Mouse (Mus musculus) kidney, adult 18-20 months (tissue): ENCODE data around the gene 9530053A07Rik.

Experiments
- DNase-seq: peaks from one replicate; pipeline ENCODE4 v3.0.0; 2021

9530053A07Rik gene

DNA sequence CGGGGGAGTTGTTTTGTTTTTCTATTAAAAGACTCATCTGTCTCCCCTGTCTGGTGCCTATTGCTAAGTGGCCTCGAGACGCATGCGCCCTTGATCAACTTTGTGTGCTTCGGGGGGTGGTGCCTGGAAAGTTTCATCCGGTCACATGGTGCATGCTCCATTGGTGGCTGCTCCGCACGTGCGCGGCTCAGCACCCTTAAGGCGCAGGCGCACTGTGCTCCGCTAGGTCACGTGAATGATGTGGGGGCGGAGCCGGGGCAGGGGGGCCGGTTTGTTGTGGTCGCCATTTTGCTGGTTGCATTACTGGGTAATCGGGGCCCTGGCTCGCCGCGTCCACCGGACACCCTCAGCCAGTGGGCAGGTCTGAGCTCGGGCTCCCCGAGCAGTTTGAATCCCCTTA, 50.0 kb downstream of the 9530053A07Rik start, which contains the start of gene Dyrk1b:
Gene Dyrk1b, plus strand, starts transcription at position 242 of the 400 bp plus-strand sequence.
- peak; percentile 99 for DNase-seq

DNA sequence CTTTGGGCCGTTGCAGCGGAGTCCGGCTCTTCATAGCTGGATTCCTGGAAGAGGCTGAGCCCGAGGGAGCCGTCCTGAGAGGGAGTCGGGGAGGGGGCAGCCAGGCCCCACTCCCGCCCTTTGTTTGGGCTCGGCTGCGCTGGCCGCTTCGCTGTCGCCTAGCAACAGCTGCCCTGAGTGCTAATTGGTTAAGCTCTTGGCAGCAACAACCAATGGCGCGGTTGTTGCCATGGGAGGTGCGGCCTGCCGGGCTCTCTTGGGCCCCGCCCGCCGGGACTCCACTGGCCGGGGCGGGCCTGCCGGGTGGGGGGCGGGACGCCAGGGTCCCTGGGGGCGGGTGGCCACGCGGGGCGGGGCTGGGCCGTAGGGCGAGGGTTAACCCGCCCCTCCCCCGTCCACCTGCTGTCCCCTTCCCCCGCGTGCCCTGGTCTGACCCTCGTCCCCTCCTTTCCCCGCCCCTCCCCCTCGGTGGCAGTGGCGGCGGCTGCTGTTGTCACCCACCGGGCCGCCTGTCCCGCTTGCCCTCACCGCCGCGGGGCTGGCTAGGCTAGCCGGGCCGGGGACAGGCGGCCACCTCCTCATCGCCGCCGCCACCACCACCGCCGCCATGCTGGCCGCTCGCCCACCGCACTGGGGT, 50.6 kb downstream of the 9530053A07Rik start:
- DNase-seq = peak; percentile 94

DNA sequence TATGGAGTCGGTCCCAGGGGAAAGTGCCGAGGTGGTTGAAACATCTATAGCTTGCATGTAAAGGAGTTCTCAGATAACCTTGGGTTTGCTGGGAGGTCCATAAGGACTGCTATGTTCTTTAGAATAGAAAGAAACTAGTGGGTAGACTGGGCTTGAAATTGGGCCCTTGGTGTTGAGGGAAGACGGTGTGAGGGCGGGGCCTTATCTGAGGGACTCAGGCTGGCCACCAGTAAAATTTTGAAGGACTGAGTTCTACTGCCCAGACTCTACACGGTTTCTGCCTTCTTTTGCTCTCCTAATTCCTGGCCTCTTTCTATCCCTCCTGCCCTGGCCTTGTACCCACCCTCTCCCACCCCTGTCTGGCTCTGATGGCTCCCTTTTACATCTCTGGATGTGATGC, 51.6 kb downstream of the 9530053A07Rik start:
- DNase-seq = no peak

DNA sequence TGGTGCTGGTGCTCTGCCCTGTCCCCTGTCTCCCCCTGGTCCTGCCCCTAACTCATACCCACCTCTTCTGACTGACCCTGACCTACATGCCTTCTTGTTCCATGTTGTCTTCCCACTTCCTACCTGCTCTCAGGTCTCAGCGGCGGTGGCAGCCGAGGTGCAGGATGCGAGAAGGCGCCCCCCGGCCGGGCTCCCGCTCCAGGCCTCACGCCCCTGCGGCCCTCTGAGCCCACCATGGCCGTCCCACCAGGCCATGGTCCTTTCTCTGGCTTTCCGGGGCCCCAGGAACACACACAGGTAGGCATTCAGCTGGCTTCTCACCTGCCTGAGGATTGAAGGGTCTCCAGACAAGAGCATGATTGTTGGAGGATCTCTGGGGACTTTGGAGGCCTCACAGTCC, 52.1 kb downstream of the 9530053A07Rik start:
- no peak for DNase-seq

DNA sequence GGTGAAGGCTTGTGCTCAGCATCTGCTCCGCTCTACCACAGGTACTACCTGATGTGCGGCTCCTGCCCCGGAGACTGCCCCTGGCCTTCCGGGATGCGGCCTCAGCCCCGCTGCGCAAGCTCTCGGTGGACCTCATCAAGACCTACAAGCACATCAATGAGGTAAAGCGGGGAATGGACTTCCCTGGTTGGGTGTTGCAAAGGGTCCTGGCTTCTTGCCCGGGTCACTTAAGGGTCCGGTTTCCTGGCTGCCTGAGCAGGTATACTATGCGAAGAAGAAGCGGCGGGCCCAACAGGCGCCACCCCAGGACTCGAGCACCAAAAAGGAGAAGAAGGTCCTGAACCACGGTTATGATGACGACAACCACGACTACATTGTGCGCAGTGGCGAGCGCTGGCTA, 53.1 kb downstream of the 9530053A07Rik start:
- no peak for DNase-seq

DNA sequence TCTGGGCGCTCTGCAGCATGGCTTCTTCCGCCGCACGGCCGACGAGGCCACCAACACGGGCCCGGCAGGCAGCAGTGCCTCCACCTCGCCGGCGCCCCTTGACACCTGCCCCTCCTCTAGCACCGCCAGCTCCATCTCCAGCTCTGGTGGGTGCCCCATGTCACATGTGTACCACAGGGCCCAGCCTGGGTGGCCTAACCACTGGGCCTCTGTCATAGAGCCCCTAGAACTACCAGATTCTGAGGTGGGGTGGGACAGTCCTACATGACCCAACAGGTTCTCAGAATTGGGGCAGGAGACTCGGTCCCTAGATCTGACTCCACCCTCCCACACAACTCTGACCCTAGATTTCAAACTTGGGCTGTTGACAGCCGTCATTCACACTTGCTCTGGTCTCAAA, 56.6 kb downstream of the 9530053A07Rik start:
- no peak for DNase-seq

DNA sequence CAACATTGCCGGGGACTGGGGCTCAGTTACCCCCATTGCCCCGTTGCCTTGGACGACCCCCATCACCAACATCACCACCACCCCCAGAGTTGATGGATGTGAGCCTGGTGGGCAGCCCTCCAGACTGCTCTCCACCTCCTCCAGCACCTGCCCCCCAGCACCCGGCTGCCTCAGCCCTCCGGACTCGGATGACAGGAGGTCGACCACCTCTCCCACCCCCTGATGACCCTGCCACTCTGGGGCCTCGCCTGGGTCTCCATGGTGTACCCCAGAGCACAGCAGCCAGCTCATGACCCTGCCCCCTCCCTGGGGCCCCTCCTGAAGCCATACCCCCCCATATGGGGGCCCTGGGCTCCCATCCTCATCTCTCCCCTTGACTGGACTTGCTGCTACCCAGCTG, 57.4 kb downstream of the 9530053A07Rik start:
- no peak for DNase-seq

DNA sequence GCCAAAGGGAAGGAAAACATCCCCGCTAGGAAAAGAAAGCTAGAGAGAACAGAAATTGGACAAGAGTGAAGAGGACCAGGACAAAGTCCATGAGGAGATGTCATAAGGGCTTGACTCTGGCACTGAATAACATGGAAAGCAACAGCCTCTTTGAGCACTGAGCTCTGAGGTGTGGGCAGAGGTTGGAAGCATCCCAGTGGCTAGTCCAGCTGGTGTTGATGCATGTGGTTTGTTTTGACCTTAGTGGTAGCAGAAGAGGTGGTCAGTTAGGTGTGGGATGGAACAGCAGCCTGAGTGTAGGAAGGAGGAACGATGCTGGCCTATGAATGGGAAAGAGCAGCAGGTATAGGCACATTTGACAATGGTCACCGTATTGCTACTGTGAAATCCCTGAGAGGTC, 62.2 kb downstream of the 9530053A07Rik start:
- no peak for DNase-seq

DNA sequence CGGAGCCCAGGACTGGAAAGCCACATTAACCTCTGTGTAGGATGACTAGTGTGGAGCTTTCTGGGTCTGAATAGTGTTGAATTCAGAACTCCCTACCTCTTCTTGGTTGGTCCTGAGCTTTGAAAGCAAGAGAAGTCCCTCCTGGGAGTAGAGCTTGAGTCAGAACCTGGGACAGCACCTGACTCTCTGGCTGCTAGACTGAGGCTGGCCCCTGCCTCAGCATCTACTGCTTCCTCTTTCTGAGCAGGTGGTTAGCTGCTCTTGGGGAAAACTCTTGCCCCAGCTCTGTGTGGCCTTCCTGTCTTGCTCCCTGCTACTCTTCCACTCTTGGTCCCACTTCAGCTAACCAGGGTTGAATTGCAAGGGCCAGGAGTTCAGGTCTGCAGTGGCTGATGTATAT, 62.6 kb downstream of the 9530053A07Rik start:
- DNase-seq = no peak

DNA sequence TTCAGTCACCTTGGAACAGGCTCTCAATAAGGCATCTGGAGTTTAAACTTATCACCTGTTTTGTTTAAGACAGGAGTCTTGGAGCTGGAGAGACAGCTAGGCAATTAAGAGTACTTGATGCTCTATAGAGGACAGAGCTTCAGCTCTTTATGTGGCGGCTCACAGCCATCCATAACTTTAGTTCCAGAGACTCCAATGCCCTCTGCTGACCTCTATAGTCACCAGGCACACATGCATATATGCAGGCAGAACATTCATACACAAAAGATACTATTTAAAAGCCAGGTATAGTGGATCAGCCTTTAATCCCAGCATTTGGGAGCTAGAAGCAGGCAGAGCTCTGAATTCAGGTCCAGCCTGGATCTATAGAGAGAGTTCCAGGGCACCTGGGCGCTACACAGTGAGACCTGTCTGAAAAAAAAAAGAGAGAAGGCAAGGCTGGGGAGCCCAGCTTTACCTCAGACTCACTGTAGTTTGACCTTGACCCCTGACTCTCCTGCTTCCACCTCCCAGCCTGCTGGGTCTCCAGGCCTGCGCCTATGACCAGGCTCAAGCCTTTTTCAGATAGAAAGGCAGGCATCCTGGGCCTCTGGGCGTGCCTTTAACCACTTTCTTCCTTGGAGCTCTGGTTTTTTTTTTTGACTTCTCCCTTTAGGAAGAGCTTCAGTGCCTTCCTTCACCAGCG, 66.3 kb downstream of the 9530053A07Rik start:
- DNase-seq = no peak

DNA sequence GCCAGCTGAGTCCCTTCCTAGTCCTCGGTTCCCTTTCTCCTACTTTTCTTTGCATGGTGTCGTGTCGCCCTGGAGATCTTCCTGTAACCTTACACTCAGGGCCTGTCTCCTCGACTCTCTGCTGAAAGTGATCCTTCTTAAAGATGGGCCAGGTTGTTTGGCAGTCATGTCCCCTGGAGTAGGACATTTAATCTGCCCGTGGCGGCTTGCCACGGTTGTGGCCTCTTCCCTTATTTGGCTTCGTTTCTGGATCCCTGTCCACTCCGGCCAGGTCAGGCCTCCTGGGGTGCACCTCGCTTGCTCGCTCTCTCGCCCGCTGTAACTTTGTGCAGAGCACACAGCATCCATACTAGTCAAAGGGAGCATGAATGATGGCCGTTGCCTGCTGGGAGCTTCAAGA, 67.3 kb downstream of the 9530053A07Rik start:
- no peak for DNase-seq

DNA sequence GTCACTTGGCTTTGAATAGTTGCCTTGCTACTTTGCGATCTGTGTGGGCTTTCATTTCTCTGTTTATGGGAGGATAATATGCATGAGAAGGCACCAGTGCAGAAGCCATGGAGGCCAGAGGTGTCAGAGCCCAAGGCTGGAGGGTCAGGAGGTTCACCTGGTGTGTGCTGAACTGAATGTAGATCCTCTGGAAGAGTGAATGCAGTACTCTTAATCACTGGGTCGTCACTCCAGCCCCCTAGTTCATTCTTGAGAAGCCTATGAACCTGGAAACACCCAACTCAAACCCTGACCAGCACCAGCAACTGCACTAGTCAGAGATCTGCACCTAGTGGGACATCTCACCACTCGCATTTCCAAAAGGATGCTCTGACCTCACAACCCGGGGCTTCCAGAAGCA, 69.8 kb downstream of the 9530053A07Rik start:
- DNase-seq = no peak

DNA sequence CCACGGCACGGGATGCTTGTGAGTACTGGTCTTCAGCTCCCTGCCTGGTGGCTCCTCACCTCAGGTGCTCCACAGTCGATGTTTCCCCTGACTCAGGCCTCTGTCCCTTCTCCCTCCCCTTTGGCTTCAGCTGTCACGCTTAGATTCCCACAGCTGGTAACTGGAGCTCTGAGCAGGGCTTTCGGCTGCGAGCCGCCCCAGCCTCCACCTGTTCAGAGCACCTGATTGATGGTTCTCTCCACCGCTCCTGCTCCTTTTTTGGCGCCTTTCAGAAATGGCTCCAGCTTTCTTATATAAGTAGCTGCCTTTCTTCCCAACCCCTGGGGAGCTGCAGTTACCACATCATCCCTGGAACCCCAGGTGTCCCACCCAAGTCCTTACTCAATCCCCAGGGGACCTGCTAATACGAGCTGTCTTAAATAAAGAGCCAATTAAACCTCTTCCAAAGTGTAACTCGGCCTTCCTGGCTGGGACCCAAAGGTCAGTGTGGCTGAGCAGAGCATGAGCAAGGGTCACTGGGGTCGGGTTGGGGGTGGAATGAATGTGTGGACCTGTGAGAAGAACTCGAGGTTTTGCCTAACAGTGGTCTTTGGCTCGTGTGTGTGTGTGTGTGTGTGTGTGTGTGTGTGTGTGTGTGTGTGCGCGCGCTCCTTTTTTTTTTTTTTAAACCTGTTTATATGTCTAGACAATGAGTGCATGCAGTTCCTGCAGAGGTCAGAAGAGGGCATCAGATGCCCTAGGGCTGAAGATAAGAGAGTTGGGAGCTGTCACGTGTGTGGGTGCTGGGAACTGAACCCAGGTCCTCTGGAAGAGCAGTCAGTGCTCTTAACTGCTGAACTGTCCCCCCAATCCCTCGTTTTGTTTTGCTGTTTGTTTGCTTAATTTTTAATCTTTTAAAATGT, 74.2 kb downstream of the 9530053A07Rik start:
- DNase-seq = peak; percentile 67

DNA sequence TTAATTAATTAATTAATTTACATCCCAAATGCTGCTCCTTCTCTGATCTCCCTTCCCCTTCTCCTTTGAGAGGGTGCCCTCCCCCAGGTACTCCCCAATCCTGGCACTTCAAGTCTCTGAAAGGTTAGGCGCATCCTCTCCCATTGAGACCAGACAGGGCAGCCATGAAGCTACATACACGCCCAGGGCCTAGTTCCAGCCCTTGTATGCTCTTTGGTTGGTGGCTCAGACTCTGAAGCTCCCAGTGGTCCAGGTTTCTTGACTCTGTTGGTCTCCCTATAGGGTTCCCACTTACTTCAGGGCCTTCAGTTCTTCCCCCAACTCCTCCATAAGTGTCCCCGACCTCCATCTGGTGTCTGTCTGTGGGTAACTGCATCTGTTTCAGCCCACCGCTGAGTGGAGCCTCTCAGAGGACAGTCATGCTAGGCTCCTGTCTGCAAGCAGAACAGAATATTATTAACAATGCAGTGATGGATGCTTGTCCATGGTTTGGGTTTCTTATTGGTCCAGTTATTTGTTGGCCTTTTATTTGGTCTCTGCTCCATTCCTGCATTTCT, 76.9 kb downstream of the 9530053A07Rik start:
- DNase-seq = no peak

DNA sequence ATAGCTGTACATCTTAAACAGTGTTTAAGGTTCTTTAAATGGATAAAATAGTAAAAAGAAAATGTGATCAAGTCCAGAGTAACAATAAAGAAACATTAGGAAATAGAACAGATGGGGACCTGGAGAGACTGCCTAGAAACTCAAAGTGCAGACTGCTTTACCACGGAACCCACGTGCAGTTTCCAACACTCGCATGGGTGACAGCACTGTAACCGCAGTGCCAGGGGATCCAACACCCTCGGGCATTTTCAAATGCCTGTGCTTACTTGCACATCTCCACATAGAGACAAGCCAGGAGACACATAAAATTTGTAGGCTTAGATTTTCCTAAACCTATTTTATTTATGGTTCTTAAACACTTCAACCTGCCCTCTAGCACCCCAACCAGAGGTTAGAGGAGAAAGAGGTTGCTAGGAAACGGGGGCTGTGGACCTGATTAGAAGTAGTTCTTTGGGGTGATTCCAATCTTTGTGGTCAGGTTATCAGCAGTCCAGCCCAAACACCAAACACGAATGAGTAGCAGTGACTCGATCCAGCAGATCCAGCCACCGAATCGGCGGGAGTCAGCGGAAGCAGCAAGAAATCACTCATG, 79.2 kb downstream of the 9530053A07Rik start:
- DNase-seq = no peak

DNA sequence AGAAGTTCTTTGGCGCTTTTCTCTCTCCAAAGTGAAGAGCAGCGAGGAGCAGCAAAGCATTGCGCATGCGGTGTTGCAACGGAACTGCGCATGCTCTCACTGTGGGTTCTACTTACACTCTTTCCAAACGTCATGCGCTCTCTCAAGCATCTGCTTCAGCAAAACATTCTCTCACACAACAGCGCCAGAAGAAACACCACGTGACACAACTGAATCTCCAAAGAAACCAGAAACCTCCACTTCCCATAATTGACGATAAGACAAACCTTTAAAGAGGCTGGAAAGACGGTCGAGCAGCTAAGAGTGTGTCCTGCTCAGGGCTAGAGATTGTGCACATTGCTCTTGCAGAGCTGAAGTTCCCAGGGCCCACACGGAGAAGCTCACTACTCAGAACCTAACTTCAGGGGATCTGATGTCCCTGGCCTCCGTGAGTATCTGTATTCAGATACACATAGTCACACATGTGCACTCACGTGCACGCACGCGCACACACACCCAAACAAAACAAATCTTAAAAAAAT, 79.8 kb downstream of the 9530053A07Rik start:
- peak; percentile 67 for DNase-seq

DNA sequence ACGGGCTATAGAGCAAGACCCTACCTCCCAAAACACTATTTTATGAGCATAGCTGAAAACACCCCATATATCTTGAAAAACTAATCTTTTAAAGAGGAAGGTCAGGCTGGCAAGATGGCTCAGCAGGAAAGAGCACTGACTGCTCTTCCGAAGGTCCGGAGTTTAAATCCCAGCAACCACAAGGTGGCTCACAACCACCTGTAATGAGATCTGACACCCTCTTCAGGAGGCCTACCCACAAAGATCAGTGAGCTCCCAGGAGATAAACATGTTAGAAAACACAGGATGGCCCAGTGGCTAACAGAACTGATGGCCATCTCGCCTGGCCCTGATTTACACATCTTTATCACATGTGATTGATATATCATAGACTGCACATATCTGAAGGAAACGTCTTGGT, 81.5 kb downstream of the 9530053A07Rik start:
- DNase-seq = no peak

DNA sequence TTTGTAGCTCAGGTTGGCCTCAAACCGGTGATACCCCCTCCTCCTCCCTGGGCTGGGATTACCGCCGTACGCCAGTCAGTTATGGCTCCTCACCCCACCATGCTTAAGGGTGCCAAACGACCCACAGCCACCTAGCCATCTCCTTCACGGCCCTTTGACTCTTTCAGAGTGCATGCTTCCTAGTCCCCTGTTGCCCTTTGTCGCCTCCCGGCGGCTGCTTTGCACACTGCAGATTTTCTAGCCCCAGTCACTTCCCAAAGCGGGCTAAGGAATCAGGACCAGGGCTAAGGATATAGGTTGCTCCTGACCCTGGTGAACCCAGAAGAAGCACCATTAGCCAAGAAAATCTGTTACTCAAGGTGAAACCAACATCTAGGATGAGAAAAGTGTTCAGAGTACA, 84.9 kb downstream of the 9530053A07Rik start:
- DNase-seq = peak; percentile 82
